Mouse (Mus musculus) gastrocnemius, postnatal 10 days (tissue): ENCODE data around the gene Gnb4. TPM values are rescaled to one million over a fixed set of nuclear protein-coding genes. Genes with fewer than 3 reads are reported as not detected.

Source experiments
- DNase-seq: peaks from one replicate; pipeline ENCODE4 v3.0.0; 2021; ENCODE audit warnings: mixed read lengths
- total RNA-seq, 2 experiments: library from RNA; stranded (reverse); gene quantifications; 2 replicates each; pipeline ENCODE4 v1.2.3; 2021

The Gnb4 gene
- total RNA-seq, 2 experiments from 2014 or later = 26.5 to 30.2 TPM

DNA sequence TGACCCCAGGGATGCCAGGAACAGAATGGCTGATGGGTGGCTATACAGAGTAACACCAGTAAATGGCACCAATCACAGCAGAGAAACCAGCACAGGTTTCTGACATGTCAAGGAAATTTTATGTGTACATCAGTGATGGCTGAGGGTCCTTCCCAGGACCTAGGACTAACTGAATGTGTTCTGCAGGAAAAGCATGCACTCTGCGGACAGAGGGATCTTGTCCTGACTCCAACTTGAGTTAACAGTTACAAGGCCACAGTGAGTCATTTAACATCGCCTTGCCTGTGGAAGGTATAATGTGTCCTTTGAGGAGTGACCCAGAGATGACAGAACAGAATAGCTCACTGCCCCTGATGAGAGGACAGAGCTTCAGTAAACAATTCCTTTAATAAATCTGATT is 1.6 kb downstream of the Gnb4 start:
- DNase-seq = no peak

DNA sequence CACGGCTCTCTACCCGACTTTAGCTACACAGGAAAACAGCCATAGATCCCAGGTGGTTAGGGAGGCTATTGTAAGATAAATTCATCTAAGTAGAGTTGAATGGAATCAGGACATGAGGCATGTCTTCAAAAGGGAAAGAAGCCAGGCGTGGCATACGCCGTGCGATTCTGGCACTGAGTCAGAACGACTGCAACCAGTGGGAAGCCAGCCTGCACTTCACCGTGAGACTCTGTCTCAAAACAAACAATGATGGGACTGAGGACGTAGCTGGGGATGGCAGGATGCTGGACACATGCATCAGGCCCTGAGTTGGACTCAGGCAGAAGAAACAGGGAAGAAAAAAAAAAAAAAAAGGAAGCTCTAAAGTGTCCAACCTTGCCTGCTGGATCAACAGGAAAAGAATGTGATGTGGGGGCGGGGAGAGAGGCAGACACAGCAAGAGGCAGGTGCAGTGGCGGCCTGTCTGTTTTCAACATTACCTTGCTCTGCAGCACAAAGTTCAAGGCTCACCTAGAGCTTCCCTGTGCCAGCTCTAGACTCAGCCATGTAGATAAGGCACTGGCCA is 4.7 kb downstream of the Gnb4 start:
- no peak for DNase-seq

GRCm38 (mm10) chr3:32610560-32610959 is 5.8 kb downstream of the Gnb4 start:
- peak; percentile 50 for DNase-seq

DNA sequence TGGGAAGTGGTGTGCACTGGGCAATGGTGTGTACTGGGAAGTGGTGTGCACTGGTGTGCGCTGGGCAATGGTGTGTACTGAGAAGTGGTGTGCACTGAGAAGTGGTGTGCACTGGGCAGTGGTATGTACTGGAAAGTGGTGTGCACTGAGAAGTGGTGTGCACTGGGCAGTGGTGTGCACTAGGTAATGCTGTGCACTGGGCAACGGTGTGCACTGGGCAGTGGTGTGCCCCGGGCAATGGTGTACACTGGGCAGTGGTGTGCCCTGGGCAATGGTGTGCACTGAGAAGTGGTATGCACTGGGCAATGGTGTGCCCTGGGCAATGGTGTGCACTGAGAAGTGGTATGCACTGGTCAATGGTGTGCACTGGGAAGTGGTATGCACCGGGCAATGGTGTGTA is 7.2 kb downstream of the Gnb4 start:
- DNase-seq = no peak

DNA sequence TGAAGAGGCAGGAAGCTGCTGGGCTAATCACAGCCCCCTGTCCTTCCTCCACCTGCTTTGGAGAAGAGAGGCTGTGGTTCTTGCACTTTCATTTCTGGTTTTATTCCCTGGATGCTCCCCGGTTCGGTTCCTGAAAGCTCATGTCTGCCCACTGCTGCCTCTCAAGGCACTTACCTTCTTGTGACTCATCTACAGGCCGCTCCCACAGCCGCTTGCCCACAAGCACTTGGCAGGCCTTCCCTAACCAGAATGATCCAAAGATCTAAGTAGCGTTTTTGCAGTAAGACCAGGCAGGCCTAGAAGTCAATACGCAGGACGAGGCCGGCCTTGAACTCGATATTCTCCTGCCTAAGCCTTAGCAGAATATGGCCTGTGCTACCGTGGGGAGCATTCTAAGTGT is 15.3 kb downstream of the Gnb4 start:
- DNase-seq = no peak

- no peak for DNase-seq
Observed at GRCm38 (mm10) chr3:32599328-32599727, 17.1 kb downstream of the Gnb4 start.

GRCm38 (mm10) chr3:32595080-32595479 is 21.3 kb downstream of the Gnb4 start:
- DNase-seq = no peak

DNA sequence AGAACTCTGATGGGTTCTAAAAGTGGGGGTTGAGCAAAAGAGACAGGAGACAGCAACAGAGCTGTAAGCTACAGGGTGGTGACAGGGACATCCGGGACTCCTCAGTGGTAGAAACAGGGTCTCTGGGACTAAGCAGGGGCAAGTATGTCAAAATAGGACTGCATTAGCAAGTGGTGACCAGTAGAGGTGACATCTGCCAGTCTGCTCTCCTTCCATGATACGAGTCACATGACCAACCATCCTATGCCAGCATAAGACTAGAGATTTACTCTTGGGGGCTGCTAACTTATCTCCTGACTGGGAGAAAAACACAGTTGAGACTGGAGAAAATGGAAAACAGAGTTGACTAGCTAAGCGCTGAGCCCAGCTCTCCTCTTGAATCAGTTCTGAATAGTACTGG is 30.1 kb downstream of the Gnb4 start:
- no peak for DNase-seq

GRCm38 (mm10) chr3:32583489-32583888 is 32.9 kb downstream of the Gnb4 start:
- DNase-seq = no peak

GRCm38 (mm10) chr3:32581911-32582310 is 34.5 kb downstream of the Gnb4 start:
- no peak for DNase-seq

- no peak for DNase-seq
Observed at GRCm38 (mm10) chr3:32580738-32581137, 35.6 kb downstream of the Gnb4 start.

- DNase-seq = no peak
Observed at GRCm38 (mm10) chr3:32578772-32579171, 37.6 kb downstream of the Gnb4 start.

GRCm38 (mm10) chr3:32575151-32575550 is 41.2 kb downstream of the Gnb4 start:
- DNase-seq = no peak

GRCm38 (mm10) chr3:32573881-32574280 is 42.5 kb downstream of the Gnb4 start:
- DNase-seq = no peak

GRCm38 (mm10) chr3:32573086-32573485 is 43.3 kb downstream of the Gnb4 start:
- no peak for DNase-seq

GRCm38 (mm10) chr3:32563401-32563800 is 53.0 kb downstream of the Gnb4 start:
- DNase-seq = no peak

DNA sequence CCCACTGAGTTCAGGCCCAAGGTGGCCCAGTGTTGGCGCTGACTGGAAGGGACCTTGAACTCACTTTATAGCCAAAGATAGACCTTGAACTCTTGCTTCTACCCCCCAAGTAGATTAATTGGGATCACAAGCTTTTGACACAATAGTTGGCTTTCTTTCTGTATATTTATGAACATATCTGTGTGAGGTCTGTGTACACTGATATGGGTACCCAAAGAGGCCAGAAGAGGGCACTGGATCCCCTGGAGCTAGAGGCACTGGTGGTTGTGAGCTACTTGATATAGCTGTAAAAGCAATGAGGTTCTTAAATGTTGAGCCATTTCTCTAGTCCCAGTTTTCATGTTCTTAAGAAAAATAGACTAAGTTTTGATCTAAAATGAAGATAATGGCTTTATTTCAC is 63.3 kb downstream of the Gnb4 start:
- no peak for DNase-seq

GRCm38 (mm10) chr3:32538091-32538490 is 78.3 kb downstream of the Gnb4 start:
- no peak for DNase-seq

GRCm38 (mm10) chr3:32537556-32537955 is 78.8 kb downstream of the Gnb4 start:
- DNase-seq = peak; percentile 23

GRCm38 (mm10) chr3:32535692-32536091 is 80.7 kb downstream of the Gnb4 start:
- no peak for DNase-seq

Other genes starting within 250 kb of the Gnb4 start
- 10 to 100 TPM; 46.5 to 52.0 TPM for gene Pik3ca, start 218.9 kb downstream of the Gnb4 start, total RNA-seq
- gene Kcnmb3, start 124.4 kb downstream of the Gnb4 start, total RNA-seq = under 1 TPM in 1 of 2 experiments, not detected in 1; 0.25 TPM
- 10 to 100 TPM; 22.8 to 27.1 TPM for gene Zfp639, start 106.3 kb downstream of the Gnb4 start, total RNA-seq
- 100 to 1,000 TPM in 1 of 2 experiments, 10 to 100 TPM in 1; 99.2 to 103 TPM for gene Mfn1, start 87.1 kb downstream of the Gnb4 start, total RNA-seq
- 10 to 100 TPM; 27.3 to 30.7 TPM for gene Actl6a, start 89.7 kb upstream of the Gnb4 start, total RNA-seq
- gene Ndufb5, start 120.4 kb upstream of the Gnb4 start, total RNA-seq = 100 to 1,000 TPM; 393 to 444 TPM
- 10 to 100 TPM; 31.1 to 34.7 TPM for gene Mrpl47, start 121.0 kb upstream of the Gnb4 start, total RNA-seq
- gene Usp13, start 201.0 kb upstream of the Gnb4 start, total RNA-seq = 100 to 1,000 TPM; 125 to 134 TPM